Mouse (Mus musculus) cerebellum, adult 18-20 months (tissue): Measurements from ENCODE around the gene Slc4a1.
A peak's percentile ranks its signal among the peaks of the same experiment; 100 is the strongest.
"Not testable (repeated sequence)": the region's sequence is repeated elsewhere in the genome, so short reads cannot be mapped to it uniquely, and the experiment has no call there.

Experiments used
- DNase-seq, 2 experiments: peaks; one replicate each; pipeline ENCODE4 v3.0.0; 2021

Gene Slc4a1

DNA sequence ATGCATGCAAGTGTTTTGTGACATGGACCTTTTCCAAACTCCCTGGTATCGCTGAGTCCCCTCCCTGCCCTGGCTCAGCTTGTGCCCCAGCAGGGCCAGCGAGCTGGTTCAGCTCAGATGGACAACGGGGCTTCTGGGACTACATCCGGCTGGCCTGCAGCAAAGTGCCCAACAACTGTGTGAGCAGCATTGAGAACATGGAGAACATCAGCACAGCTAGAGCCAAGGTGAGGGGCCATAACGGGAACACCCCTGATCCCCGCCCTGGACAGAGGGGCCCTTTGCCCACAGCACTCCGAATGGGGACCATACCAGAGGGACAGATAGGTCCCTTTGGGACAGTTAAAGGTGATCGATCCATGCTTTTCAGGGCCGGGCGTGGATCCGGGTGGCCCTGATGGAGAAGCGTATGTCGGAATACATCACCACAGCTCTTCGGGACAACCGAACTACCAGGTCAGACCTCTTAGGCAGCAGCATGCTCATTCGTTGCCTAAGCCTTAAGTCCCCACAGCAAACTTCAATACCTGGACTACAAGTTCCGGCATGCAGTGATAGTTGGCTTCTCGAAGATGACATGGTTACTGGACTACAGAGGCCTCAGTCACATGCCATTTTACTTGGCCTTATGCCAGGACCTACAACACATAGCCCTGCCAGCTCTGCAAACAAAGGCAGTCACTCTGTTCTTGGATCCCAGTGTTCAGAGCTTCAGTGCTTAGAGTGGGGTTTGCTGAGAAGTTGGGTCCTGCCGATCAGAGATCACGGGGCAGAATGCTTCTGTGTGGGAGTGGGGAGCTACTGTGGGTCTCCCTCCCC, 32.2 kb upstream of the Slc4a1 start:
- DNase-seq = peak; percentile 69 to 77

DNA sequence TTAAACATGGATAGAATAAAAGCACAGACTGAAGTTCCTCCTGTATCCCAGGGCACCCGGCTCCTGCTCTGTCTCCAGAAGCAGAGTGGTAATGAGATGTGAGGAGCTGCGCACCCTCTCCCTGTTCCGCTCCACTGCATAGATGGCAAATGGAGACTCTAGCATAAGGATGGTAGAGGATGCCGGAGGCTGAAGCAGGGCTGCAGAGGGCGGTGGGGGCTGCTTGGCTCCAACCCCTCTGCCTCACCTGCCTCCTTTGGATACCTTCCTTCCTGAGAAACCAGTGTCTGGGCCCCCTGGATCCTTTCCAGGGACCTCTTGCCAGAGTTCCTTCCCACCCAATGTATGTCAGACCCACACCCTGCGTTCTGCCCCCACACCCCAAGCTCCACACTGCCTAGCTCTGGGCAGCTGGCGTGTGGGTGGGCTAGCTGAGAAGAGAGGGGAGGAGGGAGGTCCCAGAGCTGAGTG, 30.7 kb upstream of the Slc4a1 start:
- peak in 1 of 2 experiments; percentile 51 for DNase-seq

DNA sequence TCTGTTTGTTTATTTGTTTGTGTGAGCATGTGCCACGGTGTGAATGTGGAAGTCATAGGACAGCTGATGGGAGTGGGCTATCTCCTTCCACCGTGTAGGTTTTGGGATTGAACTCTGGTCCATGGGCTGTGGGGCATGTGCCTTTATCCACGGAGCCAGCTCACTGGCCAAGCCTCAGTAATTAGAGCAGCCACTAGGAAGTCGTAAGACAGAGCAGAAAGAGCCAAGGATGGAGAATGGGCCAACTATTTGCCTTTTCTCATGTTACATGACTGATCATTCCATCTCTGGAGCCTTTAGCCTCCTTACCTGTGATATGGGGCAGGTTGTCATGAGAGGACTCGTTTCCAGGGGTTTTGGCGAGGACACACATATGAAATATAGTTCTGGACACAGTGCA, 30.3 kb upstream of the Slc4a1 start:
- peak in 1 of 2 experiments; percentile 46 for DNase-seq

GRCm38 (mm10) chr11:102395250-102395649, 29.2 kb upstream of the Slc4a1 start:
- DNase-seq = peak in 1 of 2 experiments; percentile 54

DNA sequence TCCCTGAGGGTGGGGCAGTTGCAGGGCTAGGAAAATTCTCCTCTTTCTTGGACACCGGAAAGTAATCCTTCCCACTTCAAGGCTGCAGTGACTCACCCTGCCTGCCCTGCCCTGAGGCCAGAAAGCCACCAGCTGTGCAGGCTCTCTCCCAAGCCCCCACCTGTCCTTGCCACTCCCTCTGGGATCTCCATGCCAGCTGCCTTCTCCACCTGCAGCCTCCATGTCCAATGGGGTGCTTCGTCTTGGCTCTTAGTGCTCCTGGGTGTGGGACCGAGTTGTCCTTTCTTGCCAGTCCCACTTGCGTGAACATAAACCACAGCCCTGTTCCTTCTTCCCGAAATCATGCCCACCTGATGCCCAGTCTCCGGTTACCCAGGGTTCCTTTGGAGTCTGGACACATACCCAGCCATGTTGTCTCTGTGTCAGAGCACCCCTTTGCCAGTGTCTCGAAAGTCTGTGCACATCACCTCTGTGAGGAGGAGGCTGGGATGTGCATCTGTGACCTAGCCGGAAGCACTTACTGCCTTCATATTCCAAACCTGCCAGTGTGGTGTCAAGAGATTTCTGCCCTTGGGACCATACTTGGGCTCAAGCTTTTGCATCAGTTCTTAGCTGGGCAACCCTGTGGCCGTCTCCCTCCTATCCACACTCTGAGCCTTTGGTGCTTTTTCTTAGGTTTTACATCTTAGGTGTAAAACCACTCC, 28.6 kb upstream of the Slc4a1 start:
- peak; percentile 57 to 64 for DNase-seq

DNA sequence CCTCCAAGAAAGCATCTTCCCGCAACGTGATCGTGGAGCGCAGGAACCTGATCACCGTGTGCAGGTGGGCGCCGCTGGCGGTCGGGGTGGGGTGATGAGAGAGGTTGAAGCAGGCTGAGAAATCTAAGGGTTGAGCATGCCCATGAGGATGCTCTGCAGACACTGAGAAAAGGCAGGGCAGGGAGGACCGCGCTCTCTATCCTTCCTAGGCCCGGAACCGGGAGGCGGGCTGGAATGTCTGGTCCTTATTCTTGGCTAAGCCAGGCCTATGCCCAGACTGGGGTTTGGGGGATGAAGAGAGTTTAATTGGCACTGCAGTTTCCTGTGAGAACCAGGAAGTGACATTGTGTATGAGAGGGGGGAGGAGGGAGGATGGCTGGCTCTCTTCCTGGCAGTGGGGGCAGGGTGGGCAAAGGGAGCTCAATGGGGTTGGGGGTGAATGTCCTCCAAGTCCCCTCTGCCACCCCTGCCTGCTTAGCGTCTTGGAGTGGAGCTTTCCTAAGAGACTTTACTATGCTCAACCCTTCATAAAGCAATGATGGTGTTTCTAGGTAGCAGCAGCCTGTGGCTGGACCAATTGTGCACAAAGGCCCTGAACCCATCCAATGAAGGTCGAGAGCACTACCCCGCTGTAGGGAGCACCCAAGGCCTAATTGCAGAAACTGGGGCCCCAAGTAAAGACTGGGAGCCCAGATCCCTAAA, 27.9 kb upstream of the Slc4a1 start:
- peak; percentile 65 to 66 for DNase-seq

DNA sequence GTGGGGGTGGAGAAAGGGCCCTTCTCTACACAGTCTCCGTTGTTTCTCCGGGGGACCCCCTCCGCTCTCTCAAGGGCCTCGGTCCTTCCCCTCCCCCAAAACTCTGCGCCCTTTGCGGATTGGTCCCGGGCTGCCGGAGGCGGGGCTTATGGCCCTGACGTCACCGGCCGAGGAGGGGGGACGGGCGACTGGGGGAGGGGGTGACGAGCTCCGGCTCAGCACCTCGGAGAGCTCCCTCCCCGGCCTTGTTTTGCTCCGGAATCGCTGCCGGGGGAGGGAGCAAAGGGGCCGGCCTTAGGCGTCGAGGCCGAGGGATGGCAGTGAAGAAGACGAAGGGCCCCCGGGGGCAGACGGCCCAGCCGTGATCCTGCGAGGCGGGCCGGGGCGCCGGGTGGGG, 27.2 kb upstream of the Slc4a1 start, which contains the start of gene Rundc3a:
TSS of gene Rundc3a (plus strand) at position 166 of the 397 bp plus-strand sequence.
- peak; percentile 98 for DNase-seq

DNA sequence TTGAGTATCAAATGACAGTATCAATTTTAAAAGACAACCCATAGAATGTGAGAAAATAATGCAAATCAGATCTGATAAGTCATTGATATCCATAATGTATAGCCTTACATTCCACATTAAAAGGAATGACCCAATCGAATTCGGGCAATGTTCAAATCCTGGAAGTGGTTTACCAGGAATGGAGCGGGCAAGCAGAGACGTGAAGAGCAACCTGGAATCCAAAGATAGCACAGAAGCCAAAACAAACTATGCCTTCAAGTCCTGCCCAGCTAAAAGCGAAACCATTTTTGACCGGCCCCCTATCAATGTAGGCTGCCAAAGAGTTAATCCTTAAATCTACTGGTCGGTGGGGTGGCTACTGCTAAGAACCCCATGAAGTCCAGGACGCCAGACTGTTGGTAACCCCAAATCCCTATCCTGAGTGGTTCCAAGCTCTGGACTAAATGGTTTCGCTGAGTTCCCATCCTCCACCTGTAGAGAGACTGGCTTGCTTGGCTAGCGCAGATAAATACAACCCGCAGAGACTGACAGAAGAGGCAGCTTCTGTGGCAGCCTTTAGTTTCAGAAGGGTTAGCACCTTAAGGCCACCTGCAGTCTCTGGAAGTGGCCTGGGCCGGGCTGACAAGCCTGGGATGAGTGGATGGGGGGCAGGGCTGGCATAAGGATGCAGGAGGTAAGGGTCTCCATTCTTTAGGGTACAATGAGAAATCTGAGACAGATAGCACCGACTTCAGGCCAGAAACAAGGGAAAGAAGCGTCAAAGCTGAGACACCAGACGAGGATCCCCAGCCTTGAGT, 26.6 kb upstream of the Slc4a1 start:
- DNase-seq = peak in 1 of 2 experiments; percentile 58

DNA sequence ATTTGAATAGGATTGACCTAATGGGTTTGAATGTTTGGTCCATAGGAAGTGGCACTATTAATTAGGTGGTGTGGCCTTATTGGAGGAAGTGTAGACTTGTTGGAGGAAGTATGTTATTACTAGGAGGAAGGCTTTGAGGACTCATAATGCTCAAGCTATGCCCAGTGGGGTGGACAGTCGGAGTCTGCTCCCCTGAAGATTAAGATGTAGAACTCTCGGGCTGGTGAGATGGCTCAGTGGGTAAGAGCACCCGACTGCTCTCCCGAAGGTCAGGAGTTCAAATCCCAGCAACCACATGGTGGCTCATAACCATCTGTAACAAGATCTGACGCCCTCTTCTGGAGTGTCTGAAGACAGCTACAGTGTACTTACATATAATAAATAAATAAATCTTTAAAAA, 23.4 kb upstream of the Slc4a1 start:
- DNase-seq = not testable (repeated sequence)

- no peak for DNase-seq
These were observed 20.1 kb upstream of the Slc4a1 start for GRCm38 (mm10) chr11:102386121-102386520.

GRCm38 (mm10) chr11:102385075-102385474, 19.1 kb upstream of the Slc4a1 start:
- DNase-seq = no peak

GRCm38 (mm10) chr11:102384418-102384817, 18.4 kb upstream of the Slc4a1 start:
- DNase-seq = peak in 1 of 2 experiments; percentile 40

DNA sequence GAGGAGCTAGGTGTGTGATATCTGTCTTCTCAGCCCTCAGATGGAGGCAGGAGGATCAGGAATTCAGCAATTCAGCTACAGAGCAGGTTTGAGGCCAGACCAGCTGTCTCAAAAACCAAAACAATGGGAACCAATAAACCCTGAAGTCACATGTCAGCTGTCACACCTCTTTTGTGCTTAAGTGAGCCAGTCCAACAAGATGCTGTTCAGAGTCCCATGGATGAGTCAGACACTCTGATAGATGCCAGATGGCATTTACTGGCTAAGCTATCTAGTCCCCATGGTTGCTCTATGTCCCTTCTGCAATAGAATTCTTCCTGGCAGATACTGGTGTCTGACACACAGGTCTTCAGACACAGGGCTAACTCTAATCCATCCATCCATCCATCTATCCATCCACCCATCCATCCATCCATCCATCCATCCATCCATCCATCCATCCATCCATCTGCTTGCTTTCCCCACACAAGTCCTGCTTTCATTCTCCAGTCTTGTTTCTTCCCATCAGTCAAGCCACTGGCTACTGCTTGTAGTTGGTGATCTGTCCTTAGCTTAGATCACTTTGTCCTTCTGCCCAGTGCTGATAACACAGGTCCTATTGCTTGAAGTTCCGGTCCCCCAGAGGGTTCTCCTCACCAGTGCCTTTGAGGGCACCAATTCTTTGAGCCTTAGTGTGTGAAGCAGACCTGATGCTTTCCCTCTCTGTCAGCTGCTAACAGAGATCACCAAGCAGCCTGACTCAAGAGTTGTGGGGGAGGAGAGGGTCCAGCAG, 17.5 kb upstream of the Slc4a1 start:
- peak; percentile 50 to 63 for DNase-seq

DNA sequence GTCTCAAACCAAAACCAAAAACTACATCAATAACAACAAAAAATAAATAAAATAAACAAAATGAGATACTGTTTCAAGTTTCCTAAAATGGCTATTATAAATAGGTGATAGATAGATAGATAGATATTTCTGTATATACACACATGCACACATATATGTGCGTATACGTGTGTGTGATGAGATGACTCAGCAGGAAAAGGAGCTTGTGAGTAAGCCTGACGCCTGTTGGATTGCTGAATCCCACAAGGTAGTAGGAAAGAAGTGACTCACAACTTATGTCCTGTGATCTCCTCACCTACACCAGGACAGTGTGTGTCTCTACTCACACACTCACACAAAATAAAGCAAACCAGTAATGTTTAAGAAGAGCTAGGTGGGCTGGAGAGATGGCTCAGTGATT, 16.8 kb upstream of the Slc4a1 start:
- no peak for DNase-seq

- DNase-seq = no peak
These were observed 15.5 kb upstream of the Slc4a1 start for GRCm38 (mm10) chr11:102381341-102382100.

DNA sequence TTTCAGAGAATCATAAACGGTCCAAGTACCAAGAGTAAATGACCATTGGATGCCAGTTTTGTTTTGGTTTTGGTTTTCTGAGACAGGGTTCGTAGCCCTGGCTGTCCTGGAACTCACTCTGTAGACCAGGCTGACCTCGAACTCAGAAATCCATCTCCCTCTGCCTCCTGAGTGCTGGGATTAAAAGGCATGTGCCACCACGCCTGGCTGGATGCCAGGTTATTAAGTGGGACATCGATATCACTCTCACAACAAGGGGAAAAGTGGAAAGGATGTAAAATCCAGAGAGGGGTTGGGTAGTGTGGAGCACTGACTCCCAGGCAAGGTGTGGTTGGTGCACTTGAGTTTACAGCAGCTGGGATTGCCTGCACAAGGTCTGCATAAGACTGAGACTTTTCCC, 14.1 kb upstream of the Slc4a1 start:
- DNase-seq = no peak

DNA sequence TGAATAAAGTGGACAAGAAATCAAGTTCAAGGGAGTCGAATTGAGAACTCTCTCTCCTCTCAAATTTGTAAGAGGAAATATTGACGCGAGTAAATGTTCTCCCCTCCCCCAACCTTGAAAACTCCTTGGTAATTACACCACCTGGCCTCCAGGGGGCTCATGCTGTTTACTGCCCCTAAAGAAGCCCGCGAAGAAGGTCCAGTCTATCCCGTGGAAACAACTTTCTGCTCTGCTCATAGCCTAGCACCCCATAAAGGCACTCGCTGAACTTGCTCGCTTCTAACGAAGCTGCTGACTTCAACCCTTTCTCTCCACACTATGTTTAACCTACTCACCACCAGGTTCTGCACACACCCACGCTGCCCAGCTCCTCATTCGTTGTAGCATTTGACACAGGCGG, 11.2 kb upstream of the Slc4a1 start:
- DNase-seq = no peak

DNA sequence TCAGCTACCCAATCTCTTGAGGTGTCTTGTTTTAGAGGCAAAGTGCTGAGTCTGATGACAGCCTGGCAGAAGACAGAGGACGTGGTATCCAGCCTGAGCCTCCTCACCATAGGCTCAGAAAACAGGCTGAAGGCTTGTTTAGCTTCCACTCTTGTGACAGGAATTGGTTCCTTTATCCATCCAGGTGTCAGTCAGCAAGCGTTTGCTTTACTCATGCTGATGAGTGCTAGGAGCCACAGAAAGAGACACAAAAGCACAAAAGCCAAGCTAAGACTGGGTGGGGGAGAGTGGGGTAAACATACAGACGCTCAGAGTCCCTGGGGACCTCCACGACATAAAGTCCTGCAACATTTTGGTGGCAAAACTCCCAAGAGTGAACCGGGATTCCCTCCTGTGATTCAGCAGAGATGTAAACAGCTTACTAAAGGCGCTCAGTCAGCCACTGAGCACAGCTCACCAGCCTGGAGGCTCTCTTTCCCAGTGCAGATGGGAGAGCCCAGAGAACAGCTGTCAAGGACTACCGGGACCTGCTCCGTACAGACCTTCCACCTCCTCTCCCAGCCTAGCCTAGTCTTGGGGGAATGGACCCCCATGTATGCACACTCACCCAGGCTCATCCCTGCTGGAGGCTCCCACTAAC, 10.3 kb upstream of the Slc4a1 start:
- DNase-seq = no peak

DNA sequence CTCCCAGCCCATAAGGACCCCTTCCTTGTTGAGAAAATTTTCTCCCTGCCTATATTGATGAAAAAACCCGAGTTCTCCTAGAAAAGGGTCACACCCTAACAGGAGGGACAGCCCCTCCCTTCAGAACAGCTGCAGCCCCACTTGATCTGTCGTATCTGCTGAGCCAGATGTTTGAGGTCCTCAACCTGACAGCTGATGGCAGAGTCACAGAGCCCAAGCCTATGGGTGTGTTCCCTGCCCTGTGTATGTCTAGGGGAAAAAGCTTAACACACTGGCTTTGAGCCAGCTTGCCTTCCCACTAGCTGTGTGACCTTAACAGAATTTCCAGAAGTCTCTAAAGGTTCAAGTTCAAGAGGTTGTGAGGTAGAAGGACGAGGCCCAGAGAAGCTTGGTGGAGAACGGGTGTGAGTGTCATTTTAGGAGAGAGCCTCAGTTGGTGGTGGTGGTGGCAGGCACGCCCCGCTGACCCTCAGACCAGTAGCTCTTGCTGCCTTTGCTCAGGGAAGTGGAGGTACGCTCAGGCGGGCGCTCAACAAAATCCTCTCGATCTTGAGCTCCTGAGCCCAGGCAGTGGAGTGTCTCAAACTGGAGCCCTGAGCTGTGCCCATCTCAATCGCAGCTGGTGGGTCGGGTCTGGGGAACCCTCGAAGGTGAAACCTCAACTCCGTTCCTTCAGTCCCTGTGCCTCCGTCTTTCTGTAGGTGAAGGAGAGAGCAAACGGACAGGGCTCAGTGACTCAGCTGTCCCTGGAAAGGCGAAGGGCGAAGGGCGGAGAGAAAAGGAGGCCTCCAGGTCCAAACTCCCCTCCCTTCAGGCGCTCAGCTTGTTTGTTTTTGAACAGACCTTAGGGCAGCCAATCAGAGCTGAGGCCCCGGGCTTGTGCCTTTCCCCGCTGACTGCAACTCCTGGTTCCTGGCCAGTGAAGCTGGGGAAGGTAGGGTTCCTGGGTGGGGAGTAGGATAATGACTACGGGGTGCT, 9.5 kb upstream of the Slc4a1 start:
- peak; percentile 74 to 87 for DNase-seq
